Mouse (Mus musculus): ENCODE data around the gene Ryr2.
"Not testable (repeated sequence)": the region's sequence is repeated elsewhere in the genome, so short reads cannot be mapped to it uniquely, and the experiment has no call there.

Gene Ryr2

GRCm38 (mm10) chr13:11772173-11772572 lies 334.6 kb downstream of the Ryr2 start:
- no peak for DNase-seq (ENCODE audit: low spot score)

GRCm38 (mm10) chr13:11766899-11767298 lies 339.8 kb downstream of the Ryr2 start:
- no peak for DNase-seq (ENCODE audit: low spot score)

GRCm38 (mm10) chr13:11763925-11764324 lies 342.8 kb downstream of the Ryr2 start:
- DNase-seq (ENCODE audit: low spot score), result no peak

DNA sequence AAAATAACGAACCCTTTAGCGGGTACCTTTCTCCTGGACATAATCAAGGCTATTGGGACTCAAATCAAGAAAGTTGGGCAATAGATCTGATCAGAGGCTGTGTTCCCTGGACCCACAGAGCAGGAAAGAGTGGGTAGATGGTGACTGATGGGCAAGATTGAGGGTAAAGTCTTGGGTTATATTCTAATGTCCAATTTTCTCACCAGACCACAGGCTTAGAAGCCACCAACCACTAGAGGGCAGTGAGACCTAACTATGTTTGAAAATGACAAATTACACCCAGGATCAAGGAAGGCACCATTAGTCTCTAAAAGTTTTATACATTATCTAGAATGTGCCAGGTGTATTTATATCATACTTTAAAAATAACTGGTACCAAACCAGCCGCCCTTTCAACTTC lies 343.6 kb downstream of the Ryr2 start:
- DNase-seq (ENCODE audit: low spot score), result no peak

DNA sequence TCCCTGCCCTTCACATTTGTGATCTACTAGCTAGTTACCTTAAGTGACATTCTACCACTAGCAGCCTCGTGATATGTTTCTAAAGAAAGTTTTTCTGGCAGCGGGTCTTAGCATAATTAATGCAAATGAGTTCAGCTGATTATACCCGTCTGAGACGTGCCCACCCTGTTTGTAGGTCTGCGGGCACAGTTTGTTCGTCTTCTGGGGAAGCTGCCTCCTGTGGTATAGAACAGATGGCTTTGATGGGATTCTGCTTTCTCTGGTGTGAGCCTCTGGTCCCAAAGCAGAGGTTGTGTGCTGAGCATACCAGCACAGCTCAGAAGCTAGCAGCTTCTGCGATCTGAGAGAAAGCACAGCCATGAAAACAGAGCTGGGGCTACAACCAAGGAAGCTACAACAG lies 348.9 kb downstream of the Ryr2 start:
- no peak for DNase-seq (ENCODE audit: low spot score)

DNA sequence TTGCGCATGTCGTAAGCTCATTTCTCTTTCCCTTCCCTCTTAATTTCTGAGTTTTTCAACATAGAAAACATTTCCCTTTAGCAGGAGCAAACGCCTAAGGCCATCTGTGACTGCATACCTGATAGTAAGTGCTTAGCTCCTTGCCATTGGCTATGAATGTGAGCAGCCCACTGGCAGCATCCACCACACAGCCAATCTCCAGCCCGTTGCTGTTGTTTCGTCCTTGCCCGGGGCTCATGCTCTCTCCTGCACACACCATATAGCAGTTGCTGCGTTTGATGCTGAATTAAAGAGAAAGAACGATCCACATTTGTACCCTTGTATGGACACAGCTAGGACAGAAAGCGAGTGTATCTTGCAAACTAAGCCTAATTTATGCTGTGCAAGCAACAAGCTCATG lies 361.3 kb downstream of the Ryr2 start:
- no peak for DNase-seq (ENCODE audit: low spot score)

GRCm38 (mm10) chr13:11738211-11738610 lies 368.5 kb downstream of the Ryr2 start:
- no peak for DNase-seq (ENCODE audit: low spot score)

- DNase-seq (ENCODE audit: low spot score), result no peak
These were observed 390.5 kb downstream of the Ryr2 start for GRCm38 (mm10) chr13:11716216-11716615.

DNA sequence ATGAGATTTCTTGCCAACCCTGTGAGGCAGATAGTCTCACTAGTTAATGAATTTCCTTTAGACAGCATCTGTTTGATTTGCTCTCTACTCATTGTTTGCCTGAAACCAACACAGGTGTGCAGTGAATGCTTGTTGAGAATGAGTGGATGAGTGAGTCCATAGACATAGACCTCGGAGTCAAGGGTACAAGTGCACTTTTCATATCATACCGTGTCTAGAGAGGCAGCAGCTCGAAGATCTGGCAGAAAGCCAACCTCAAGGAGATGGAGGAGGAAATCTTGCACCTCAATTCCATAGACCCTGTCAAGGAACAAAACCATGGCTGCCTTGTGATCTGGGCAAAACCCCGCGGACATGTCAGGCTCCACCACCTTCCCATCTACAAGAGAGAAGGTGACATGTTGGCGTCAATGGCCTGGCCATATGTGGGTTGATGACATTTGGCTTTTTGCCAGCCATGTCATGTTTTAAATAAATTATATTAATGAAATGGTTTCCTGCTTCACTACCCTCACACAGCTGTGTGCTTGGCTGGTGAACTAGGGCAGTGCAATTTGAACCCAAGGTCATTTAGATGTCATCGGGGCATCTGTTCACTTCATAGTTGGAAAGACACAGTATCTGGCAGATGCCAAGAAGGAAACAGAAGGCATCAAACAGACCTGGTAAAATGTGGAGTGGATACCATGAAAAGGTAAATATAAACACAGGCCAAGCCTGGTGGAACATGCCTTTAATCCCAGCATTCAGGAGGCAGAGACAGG lies 396.9 kb downstream of the Ryr2 start:
- DNase-seq (ENCODE audit: low spot score), result no peak

DNA sequence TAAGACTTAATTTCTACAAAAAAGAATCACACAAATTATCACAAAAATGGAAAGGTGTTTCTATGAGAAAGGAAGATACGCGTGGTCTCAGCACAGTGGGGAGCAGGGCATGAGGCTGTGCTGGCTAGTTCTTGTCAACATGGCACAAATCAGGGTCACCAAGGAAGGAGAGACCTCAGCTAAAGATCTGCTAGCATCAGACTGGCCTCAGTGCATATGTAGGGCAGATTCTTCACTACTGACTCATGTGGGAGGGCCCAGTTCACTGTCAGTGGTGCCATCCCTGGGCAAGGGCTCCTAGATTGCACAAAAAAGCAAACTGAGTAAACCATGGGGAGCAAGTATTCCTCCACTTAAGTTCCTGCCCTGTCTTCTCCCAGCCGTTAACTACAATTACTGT lies 405.0 kb downstream of the Ryr2 start:
- DNase-seq (ENCODE audit: low spot score), result no peak

GRCm38 (mm10) chr13:11696496-11696895 lies 410.2 kb downstream of the Ryr2 start:
- no peak for DNase-seq (ENCODE audit: low spot score)

DNA sequence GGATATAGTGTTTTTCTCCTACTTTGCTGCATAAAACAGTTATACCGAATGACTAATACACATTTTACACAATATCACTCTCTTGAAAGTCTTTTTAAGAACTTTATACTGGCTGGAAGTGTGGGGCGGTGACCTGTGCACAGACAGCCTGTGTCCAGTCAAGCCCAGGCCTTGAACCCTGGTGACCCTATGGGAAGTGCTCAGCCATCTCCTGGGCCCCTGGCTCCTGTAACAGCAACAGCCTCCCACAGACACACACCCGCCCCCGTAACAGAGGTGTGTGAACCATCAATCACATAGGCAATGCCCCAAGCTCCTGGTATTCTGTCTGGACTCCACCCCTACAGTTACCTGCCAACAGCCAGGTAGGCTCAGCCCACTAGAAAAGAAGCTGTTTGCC lies 424.9 kb downstream of the Ryr2 start:
- DNase-seq (ENCODE audit: low spot score), result no peak

DNA sequence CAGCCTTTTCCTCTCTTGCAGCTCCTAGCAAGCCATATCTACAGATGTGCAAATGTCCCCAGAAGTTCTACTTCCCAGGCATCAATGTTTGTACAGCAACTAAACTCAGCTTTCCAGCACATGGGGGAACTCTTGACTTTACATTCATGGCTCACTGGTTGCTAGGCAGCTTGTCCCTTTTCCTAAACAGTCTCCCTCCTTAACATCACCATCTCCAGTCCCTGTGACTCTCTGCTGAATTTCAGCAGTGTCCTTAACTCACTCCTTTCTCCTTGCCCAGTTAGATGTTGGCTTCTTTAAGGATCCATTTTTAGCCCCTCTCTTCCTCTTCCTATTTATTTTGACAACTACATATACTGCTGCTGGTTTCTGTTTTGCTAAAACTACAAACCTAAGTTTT lies 443.9 kb downstream of the Ryr2 start:
- no peak for DNase-seq (ENCODE audit: low spot score)

DNA sequence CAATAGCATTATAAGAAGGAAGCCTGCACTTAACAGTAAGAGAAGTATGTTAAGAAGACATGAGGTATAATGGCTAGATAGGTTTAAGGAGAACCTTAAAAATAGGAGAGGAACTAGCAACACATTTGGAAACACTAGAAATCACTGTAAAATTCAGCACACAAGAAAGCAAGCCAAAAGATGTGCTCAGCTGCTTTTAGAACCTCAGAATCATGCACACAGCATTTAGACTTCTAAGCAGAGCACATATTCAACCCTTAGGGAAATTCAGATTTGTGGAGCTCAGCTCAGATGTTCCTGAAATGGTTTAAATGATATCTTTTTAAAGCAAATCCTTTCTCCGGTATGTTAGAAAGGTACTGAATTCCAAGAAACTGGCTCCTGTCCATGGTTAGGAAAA lies 461.9 kb downstream of the Ryr2 start:
- DNase-seq (ENCODE audit: low spot score), result no peak

DNA sequence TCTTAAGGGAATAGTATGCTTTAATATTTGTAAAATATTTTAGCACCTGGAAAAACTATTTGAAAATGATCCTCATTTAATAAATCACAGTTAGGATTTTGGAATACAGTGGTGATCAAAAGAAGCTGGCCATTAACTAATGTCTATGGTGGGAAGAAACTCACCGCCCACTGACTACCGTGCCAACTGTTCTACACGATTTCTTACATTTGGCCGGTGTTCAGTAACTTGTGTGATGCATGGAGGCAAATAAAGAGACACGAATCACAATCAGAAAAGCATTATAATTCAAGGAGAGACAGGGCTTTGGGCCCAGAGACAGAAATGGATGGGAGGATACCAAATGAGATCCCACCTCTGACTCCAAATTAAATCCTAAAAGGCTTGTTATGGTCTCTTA lies 470.4 kb downstream of the Ryr2 start:
- DNase-seq (ENCODE audit: low spot score), result no peak

GRCm38 (mm10) chr13:11624513-11624912 lies 482.2 kb downstream of the Ryr2 start:
- no peak for DNase-seq (ENCODE audit: low spot score)

- no peak for DNase-seq (ENCODE audit: low spot score)
These were observed 511.3 kb downstream of the Ryr2 start for GRCm38 (mm10) chr13:11595431-11595830.

DNA sequence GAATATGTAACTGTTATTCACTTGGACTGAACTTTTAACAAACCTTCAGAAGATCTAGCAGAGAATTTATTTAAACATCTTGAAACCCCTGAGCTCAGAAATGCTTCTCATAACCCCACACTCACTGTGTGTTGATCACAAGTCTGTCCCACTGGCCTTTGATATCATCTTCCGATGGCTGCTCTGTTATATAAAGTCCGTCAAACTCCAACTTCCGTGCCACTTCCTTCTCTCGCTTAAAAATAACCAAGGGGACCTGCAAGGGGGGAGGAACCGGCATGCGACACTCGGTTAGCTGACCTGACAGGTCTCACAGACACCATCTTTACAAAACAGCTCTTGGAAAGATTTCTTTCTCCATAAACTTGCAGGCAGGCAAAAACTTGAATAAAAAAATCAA lies 521.5 kb downstream of the Ryr2 start:
- no peak for DNase-seq (ENCODE audit: low spot score)

GRCm38 (mm10) chr13:11572552-11572951 lies 534.2 kb downstream of the Ryr2 start:
- DNase-seq (ENCODE audit: low spot score), result no peak

DNA sequence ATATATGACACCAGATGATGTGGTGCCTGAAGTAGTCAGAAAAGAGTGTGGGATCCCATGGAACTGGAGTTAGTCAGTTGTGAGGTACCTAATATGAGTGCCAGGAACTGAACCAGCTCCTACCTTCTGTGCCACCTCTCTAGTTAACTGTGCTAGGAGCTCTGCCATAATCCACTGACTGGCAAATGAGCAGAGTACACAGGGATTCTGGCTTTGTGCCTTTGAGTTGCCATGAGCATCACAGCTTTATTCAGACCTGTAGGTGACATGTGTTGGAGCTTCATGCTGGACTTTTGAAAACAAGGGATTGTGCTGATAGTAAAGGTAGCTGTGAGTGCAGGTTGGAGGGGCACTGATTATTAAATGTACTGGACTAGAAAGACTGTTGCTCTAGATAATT lies 539.4 kb downstream of the Ryr2 start:
- DNase-seq (ENCODE audit: low spot score), result no peak

DNA sequence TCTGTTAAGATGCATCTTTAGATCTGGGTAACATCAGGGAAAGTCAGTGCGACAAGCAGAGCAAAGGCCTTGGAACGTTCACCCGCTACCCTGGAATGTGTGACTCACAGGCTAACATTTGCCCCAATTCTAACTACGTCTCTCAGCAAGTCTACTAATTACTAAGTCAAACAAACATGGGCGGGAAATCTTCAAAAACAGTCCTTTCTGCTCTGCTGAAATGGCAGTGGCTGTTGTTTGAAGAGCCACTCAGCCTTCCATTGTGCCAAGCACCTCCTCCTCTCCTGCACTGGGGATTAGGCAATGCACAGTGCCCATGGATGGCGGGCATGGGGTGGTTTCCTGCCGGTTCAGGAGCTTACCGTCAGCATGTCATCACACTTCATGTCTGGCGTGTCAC lies 540.3 kb downstream of the Ryr2 start:
- DNase-seq (ENCODE audit: low spot score), result no peak

DNA sequence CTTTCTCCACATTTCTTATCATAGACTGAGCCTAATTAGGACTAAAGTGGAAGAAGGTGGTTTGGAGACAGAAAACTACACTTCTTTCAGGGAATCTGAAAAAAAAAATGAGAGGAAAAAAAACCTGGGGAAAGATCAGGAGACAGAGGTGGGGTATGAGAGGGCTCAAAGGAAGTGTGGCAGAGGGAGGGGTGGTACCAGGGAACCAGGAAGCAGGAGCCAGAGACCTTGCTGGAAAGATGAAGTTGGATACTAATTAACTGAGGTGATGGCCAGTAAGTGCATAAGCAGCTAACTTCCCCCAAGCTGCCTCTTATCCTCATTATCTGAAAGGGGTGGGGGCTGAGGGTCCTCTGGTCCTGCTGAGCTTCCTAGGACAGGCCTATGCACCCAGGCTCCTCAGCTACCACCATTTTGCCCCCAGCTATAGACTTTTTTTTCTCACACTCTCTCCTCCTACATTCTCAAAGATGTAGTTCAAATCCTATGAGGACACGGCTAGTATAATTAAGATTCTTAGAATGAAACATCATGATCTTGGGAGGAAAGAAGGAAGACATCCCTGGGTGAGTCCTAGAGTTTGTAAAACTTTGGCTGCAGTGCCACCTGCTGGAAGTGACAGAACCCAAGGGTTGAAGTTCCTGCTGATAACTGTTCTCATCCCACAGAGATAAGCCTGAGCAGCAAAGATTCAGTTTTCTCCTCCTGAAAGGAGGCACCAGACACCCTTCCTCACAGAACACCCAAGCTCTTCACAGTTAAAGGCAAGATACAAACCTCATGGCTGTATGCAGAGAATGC lies 543.3 kb downstream of the Ryr2 start:
- no peak for DNase-seq (ENCODE audit: low spot score)

GRCm38 (mm10) chr13:11549644-11550043 lies 557.1 kb downstream of the Ryr2 start:
- no peak for DNase-seq (ENCODE audit: low spot score)

DNA sequence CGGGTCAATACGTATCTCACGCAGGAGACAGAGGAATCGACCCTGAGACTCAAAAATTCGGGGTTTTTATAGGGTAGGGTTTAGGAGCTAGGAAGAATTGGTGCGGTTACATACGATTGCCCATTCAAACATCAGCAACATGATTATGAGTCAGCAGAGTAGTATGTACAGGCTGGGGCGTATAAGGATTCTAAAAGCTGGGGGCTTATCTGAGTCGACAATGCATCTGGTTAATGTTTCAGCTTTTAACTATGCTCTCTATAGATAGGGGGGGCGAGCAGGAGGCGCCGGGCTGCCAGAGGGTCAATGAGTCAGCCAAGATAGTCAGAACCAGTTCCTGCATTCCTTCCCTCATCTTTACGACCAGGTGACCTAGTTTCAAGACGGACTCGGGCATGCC lies 557.6 kb downstream of the Ryr2 start:
- not testable (repeated sequence) for DNase-seq (ENCODE audit: low spot score)

Measured in spleen, adult 12 weeks (tissue).